Mouse (Mus musculus) layer of hippocampus, adult 9-10 months (tissue): ENCODE data around the gene Sh3kbp1.

Experiments used
- DNase-seq: peaks from one replicate; pipeline ENCODE4 v3.0.0; 2022; ENCODE audit warnings: low spot score

Sh3kbp1 gene

DNA sequence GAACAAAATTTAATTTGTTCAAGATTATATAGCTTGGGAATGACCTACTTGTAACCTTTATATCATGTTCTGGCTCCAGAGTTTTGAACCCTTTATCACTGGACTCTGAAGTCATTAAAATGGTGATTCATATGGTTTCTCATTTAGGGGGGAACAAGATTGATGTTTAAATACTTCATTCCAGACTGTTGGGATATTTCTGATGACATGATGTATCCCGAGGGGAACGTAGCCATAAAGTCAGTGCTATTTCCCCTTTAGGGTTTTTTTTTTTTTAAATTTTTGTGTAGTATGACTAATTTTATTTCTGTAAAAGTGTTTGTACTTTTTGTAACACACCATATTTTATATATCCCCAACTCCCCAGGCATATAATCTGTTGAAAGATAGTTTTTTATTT is 212.7 kb downstream of the Sh3kbp1 start:
- no peak for DNase-seq

DNA sequence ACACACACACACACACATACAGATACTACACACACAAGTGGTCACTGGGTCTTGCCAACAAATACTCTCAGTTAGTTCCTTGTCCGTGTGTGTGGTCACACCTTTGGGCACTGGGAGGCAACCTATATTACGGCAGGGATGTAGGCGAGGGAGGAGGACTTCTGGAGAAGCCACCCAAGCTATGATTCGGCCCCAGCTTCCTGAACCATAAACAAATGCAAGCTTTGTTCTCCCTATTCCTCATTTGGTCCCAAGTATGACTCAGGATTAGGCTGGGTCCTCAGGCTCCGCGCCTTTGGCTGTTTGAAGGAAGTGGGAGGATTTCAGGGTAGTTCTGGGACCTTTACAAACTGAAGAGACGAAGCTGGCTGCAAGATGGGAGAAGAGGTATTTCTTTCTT is 213.2 kb downstream of the Sh3kbp1 start:
- no peak for DNase-seq

DNA sequence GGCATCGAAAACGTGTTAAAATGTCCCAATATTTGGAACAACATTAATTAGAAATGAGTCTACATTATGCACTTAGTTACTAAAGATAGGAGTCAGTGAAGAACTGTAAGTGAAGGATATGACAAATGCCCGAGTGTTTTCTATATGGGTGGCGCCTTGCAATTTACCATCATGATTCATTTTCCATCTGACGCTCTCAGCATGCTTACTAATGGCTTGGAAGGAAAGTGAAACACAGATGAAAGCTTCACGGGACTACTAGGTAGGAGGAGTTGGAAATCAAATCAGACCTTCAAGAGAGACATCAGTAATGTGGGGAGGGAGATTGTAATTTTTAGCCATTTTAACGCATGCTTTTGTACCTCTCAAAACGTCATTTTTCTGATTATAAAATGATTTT is 223.7 kb downstream of the Sh3kbp1 start:
- DNase-seq = no peak

- DNase-seq = no peak
These were observed 229.8 kb downstream of the Sh3kbp1 start for GRCm38 (mm10) chrX:159856866-159857265.

DNA sequence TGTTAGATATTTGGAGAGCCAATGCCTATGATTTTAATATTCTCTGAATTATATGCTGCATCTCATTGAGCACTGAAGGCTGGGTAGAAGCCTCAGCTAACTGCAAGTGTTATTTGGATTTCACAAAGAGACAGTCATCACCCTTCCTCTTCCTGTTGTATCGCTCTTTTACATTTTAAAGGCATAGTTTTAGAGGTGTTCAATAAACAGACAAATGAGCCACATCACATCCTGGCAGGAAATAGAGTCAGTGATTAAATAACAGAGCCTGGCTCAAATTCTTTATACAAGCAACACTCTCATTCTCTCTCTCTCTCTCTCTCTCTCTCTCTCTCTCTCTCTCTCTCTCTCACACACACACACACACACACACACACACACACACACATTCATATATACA is 231.1 kb downstream of the Sh3kbp1 start:
- no peak for DNase-seq

- no peak for DNase-seq
These were observed 233.9 kb downstream of the Sh3kbp1 start for GRCm38 (mm10) chrX:159860841-159861530.

DNA sequence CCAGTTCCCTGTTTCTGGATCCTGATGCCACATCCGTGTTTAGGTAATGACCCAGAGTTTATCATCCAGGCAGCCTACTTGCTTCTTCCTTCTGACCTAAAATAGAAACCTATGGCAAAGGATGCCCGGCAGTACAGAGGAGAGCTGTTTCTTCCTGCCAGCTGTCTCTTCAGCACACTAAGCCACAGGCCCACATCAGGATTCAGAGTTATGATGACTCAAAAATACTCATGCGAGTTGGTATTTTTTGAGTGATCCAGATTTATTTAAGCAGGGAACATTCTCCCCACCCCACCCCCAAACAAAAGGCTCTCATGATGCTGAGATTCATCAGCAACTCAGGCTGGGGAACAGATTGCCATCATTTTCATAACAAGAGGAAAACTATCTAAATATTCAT is 240.6 kb downstream of the Sh3kbp1 start:
- DNase-seq = no peak

DNA sequence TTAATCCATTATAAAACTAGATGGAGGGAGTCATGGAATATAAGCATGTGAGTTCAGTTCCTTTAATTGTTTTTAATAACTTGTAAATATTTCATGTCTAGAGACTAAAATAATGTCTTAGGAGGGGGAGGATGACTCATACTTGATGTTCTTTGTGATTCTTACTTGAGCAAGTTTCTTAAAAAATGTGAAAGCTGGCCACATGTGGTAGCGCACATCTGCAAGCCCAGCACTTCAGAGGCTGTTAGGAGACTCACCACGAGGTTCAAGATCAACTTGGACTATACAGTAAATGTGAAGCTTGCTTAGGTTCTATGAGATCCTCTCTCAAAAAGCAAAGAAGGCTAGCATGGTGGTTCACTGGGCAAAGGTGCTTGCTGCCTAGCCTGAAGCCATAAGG is 245.4 kb downstream of the Sh3kbp1 start:
- no peak for DNase-seq

GRCm38 (mm10) chrX:159877770-159878169 is 250.7 kb downstream of the Sh3kbp1 start:
- DNase-seq = no peak

DNA sequence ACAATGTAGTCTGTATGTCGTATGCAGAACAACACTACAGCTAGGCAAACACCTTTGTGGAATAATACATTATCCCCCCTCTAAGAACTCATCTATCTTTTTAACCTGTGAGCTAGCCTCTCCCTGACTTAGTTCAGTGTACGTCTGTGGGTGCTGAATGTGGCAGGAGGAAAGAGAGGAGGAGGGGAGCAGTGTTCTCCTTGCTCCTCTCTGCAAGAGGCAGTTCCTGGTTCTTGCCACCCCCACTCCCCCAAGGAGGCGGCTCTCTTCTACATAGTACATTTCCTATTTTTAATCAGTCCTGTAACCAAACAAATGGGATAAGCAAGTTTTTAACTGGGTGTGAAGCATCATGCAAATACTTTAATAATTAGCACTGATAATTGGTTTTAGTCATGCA is 252.4 kb downstream of the Sh3kbp1 start:
- no peak for DNase-seq

DNA sequence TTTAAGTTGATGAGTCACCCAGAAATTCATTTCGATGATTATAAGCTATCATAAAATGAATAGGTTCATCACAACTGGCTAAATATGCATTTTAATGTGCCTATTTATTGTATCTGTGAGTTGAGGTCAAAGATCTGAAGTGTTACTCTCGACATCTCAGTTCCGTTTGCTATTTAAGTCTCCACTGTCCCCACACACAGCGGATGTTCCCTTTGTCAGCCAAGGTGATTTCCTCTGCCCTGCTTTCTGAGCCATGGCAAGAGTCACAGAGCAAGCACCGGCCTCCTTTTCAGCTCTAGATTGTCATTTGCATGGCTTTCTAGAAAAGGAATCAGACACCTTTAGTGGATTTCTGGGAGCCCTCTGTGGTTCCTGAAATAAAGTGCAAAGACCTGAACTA is 254.5 kb downstream of the Sh3kbp1 start:
- DNase-seq = no peak

DNA sequence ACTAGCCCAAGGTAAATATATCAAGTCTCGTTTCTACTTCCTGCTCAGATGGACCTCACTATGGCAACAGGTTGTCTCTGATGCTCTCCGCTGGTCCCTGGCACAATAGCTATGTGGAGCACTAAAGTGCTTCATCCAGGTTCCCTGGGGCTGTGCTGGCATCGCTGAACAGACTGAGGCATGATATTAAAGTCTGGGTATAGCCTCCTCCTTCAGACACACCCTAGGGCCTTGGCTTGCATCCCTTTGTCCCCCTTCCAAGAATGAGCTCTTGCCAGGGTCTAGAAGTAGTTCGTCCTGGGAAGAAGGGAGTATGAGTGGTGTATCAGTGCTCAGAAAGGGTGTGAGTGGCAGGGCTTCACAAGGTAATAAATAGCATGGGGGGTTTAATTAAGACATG is 269.5 kb downstream of the Sh3kbp1 start:
- no peak for DNase-seq

GRCm38 (mm10) chrX:159898110-159898509 is 271.0 kb downstream of the Sh3kbp1 start:
- DNase-seq = no peak

- no peak for DNase-seq
These were observed 272.0 kb downstream of the Sh3kbp1 start for GRCm38 (mm10) chrX:159899121-159899520.

- DNase-seq = no peak
These were observed 276.3 kb downstream of the Sh3kbp1 start for GRCm38 (mm10) chrX:159903421-159903820.

- DNase-seq = no peak
These were observed 280.6 kb downstream of the Sh3kbp1 start for GRCm38 (mm10) chrX:159907703-159908102.

DNA sequence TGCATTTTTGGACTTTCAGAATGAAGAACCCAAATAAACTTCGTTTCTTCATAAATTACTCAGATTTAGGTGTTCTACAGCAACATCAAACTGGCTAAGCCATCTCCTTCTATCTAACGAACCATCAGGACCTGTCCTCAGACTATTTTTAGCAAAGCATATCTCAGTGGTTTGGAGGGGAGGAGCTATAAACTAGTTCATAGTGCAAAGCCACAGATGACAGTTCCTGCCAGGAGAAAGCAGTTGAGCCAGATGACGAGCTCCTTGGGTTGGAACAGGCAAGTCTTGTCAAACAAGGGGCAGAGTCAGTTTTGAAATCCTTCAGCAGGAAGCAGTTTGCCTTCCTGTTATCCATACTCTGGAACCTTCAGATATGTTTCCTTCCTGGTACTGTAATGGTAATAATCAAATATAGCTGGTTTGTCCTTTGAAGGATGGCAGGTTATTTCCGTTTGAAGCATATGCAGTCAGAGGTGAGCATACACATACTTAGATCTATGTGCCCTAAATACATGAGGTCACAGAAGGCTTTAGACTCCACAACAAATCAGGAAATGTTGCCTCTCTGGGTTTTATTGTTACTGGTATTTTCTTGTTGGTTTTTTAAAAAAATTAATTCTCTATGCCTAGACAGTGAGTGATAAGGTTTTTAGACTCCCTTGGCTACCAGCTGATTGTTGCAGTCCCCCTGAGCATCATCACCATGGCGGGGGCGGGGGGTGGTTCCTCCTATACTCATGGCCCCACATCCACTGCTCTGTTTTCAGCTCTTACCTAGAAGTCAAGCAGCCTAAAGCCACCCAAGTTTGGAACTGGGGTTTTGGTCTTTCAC is 282.6 kb downstream of the Sh3kbp1 start:
- DNase-seq = no peak

- no peak for DNase-seq
These were observed 283.5 kb downstream of the Sh3kbp1 start for GRCm38 (mm10) chrX:159910600-159910999.

- DNase-seq = no peak
These were observed 284.5 kb downstream of the Sh3kbp1 start for GRCm38 (mm10) chrX:159911613-159912012.

GRCm38 (mm10) chrX:159912061-159912460 is 285.0 kb downstream of the Sh3kbp1 start:
- DNase-seq = no peak

- no peak for DNase-seq
These were observed 286.4 kb downstream of the Sh3kbp1 start for GRCm38 (mm10) chrX:159913489-159913888.

DNA sequence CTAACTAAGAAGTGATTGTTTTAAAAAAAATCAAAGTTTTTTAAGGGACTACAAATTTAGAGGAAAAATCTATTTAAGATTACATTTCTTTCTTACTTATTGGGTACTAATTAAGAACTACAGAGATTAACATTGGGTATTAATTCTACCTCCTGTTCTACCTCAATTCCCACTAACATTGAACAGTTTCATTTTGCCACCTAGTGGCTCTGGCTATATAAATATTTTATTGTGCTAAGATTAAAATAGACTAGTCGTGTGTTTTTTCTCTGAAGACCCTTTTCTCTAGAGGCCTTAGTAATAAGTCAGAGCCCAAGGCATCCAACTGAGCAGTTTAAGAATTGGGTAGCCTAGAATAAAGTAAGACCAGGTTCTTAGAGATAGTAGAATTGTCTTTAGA is 288.1 kb downstream of the Sh3kbp1 start:
- no peak for DNase-seq

- no peak for DNase-seq
These were observed 297.7 kb downstream of the Sh3kbp1 start for GRCm38 (mm10) chrX:159924759-159925158.

- no peak for DNase-seq
These were observed 301.1 kb downstream of the Sh3kbp1 start for GRCm38 (mm10) chrX:159928165-159928564.
